Mouse (Mus musculus) stomach, embryonic 14.5 days (tissue): ENCODE results near the gene Phyh. TPM values are rescaled to one million over a fixed set of nuclear protein-coding genes. Genes with fewer than 3 reads are reported as not detected.

Experiments used
- ATAC-seq: fragments of 200-750 bp; cut with Nextera tagmentation; 2 replicates; pipeline ENCODE4 v1.8.0; 2017; ENCODE audit warnings: low read depth, moderate TSS enrichment; ENCODE audit not compliant: insufficient number of reproducible peaks, insufficient read depth, low FRiP score
- H3K27ac ChIP-seq: fragments of 300-500 bp; sonication (generic); 2 replicates; pipeline ENCODE4 v1.5.1; 2014; ENCODE audit warnings: mild to moderate bottlenecking, low read length, moderate library complexity, mixed read lengths
- H3K27me3 ChIP-seq: fragments of 300-500 bp; sonication (generic); 2 replicates; pipeline ENCODE4 v1.6.1; 2014; ENCODE audit warnings: low read length, control low read depth, mixed read lengths; ENCODE audit not compliant: control insufficient read depth, insufficient read depth
- H3K36me3 ChIP-seq: fragments of 300-500 bp; sonication (generic); 2 replicates; pipeline ENCODE4 v1.6.1; 2014; ENCODE audit warnings: mild to moderate bottlenecking, control low read depth, low read length, moderate library complexity, mixed read lengths; ENCODE audit not compliant: control insufficient read depth, insufficient read depth
- H3K4me1 ChIP-seq: fragments of 300-500 bp; sonication (generic); 2 replicates; pipeline ENCODE4 v1.6.1; 2014; ENCODE audit warnings: low read length, control low read depth, mixed read lengths; ENCODE audit not compliant: control insufficient read depth, insufficient read depth
- H3K4me2 ChIP-seq: fragments of 300-500 bp; sonication (generic); replicated peaks from 2 replicates; pipeline ENCODE4 v1.6.1; 2014; ENCODE audit warnings: low read depth, low read length, control low read depth
- H3K4me3 ChIP-seq: fragments of 300-500 bp; sonication (generic); 2 replicates; pipeline ENCODE4 v1.5.1; 2014; ENCODE audit warnings: low read depth, low read length, control low read depth
- H3K9ac ChIP-seq: fragments of 300-500 bp; sonication (generic); replicated peaks from 2 replicates; pipeline ENCODE4 v1.6.1; 2014; ENCODE audit warnings: low read depth, mild to moderate bottlenecking, control low read depth, low read length, moderate library complexity, mixed read lengths
- H3K9me3 ChIP-seq: fragments of 300-500 bp; sonication (generic); 2 replicates; pipeline ENCODE4 v1.6.1; 2016; ENCODE audit warnings: low read depth, low read length, control low read depth; ENCODE audit not compliant: control insufficient read depth
- WGBS: fragments of 180-500 bp; shearing (Covaris S2); extraction: QIAGEN DNeasy Blood & Tissue Kit; methylation state at CpG from one replicate; pipeline ENCODE4 v1.1.7; 2014; 5-methylcytosine and 5-hydroxymethylcytosine counted together
- polyA plus RNA-seq: library from polyadenylated mRNA; unstranded; fragments of >200 nt; fragmentation: Nextera tagmentation; extraction: Ambion mirVana; gene quantifications from 2 replicates; pipeline ENCODE4 v1.2.1, GENCODE M21; 2014

Phyh gene
- polyA plus RNA-seq, 1 experiment from 2014 or later, result 59.0 TPM

GRCm38 (mm10) chr2:4987388-4988180, 68.8 kb downstream of the Phyh start:
- H3K4me3 ChIP-seq, result no peak overlapping the region
- no peak for ATAC-seq
- H3K27me3 ChIP-seq, result no peaks in the 10 kb centered on the region
- no peaks in the 10 kb centered on the region for H3K4me1 ChIP-seq
- no peak overlapping the region for H3K9ac ChIP-seq
- 79% methylated on average over 8 of the region's 8 CpGs for WGBS
- peaks cover 11% of the 10 kb centered on the region; the same call in 1 of the 2 replicates for H3K36me3 ChIP-seq
- no peak overlapping the region for H3K4me2 ChIP-seq
- H3K9me3 ChIP-seq, result no peaks in the 10 kb centered on the region
- H3K27ac ChIP-seq, result no peak overlapping the region

Other genes with a start within 250 kb of the Phyh start
- gene Bend7, start 201.2 kb upstream of the Phyh start, polyA plus RNA-seq, result 6.3 and 6.7 TPM in 2 replicates
- gene Sephs1, start 37.5 kb upstream of the Phyh start, polyA plus RNA-seq, result 81.9 and 83.5 TPM in 2 replicates
- gene Ucma, start 57.1 kb downstream of the Phyh start, polyA plus RNA-seq, result not detected in 2 replicates
- gene Mcm10, start 93.8 kb downstream of the Phyh start, polyA plus RNA-seq, result 30.1 and 34.0 TPM in 2 replicates
- 6.5 and 7.1 TPM in 2 replicates for gene Optn, start 145.0 kb downstream of the Phyh start, polyA plus RNA-seq
- gene Ccdc3, start 218.8 kb downstream of the Phyh start, polyA plus RNA-seq, result 22.7 and 28.9 TPM in 2 replicates